Mouse (Mus musculus) kidney, postnatal 14 days (tissue): ENCODE measurements around the gene Med25.

Source experiments
- DNase-seq: peaks from one replicate; pipeline ENCODE4 v3.0.0; 2022; ENCODE audit warnings: mixed read lengths

Gene Med25

GRCm38 (mm10) chr7:44861429-44861816 lies 31.1 kb downstream of the Med25 start:
- DNase-seq: no peak

GRCm38 (mm10) chr7:44860576-44861428 lies 31.7 kb downstream of the Med25 start:
- peak; percentile 75 for DNase-seq

GRCm38 (mm10) chr7:44859896-44860295 lies 32.6 kb downstream of the Med25 start:
- no peak for DNase-seq

GRCm38 (mm10) chr7:44857905-44858304 lies 34.6 kb downstream of the Med25 start:
- no peak for DNase-seq

GRCm38 (mm10) chr7:44857042-44857552 lies 35.4 kb downstream of the Med25 start, which contains the start of gene Pnkp:
Gene Pnkp (plus strand): TSS chr7:44857139.
- peak; percentile 88 for DNase-seq

GRCm38 (mm10) chr7:44856265-44856916 lies 36.1 kb downstream of the Med25 start:
- no peak for DNase-seq

- no peak for DNase-seq
Observed at GRCm38 (mm10) chr7:44855036-44855435, 37.5 kb downstream of the Med25 start.

GRCm38 (mm10) chr7:44854356-44855031 lies 38.0 kb downstream of the Med25 start:
- peak; percentile 95 for DNase-seq

GRCm38 (mm10) chr7:44853596-44854355 lies 38.7 kb downstream of the Med25 start:
- DNase-seq: no peak

GRCm38 (mm10) chr7:44853065-44853464 lies 39.4 kb downstream of the Med25 start:
- no peak for DNase-seq

GRCm38 (mm10) chr7:44852259-44853027 lies 40.1 kb downstream of the Med25 start:
- no peak for DNase-seq

GRCm38 (mm10) chr7:44851625-44852234 lies 40.8 kb downstream of the Med25 start:
- no peak for DNase-seq

- no peak for DNase-seq
Observed at GRCm38 (mm10) chr7:44850789-44851624, 41.5 kb downstream of the Med25 start.

GRCm38 (mm10) chr7:44850146-44850545 lies 42.4 kb downstream of the Med25 start:
- peak; percentile 89 for DNase-seq

GRCm38 (mm10) chr7:44849416-44850111 lies 42.9 kb downstream of the Med25 start:
- DNase-seq: peak; percentile 95

- peak; percentile 100 for DNase-seq
Observed at GRCm38 (mm10) chr7:44848561-44849415, 43.7 kb downstream of the Med25 start, which contains the start of the genes Akt1s1 and Tbc1d17. Gene Akt1s1 (plus strand): TSS chr7:44848991. Gene Tbc1d17 (minus strand): TSS chr7:44849079.

- DNase-seq: no peak
Observed at GRCm38 (mm10) chr7:44847772-44848171, 44.7 kb downstream of the Med25 start.

- no peak for DNase-seq
Observed at GRCm38 (mm10) chr7:44846804-44847203, 45.7 kb downstream of the Med25 start.
